Mouse (Mus musculus): ENCODE measurements around the gene Acbd6.

- TF ChIP-seq GABPA (IDR thresholded peaks at IDR 0.05; ENCODE audit: low read depth, low read length) (no peak), MAZ (IDR thresholded peaks at IDR 0.05; ENCODE audit: low read depth, low read length) (no peak), MAFK (IDR thresholded peaks at IDR 0.05; ENCODE audit: borderline replicate concordance, low read depth, low read length) (no peak), CTCF (IDR thresholded peaks at IDR 0.05 in 2 of 3, conservative IDR thresholded peaks at IDR 0.05 in 1 of 3; ENCODE audit: control insufficient read depth in 1 of 3, insufficient read depth in 1 of 3, low read depth in 2 of 3, low read length in 3 of 3, poor library complexity in 1 of 3, severe bottlenecking in 1 of 3) (no peak), MEF2A (IDR thresholded peaks at IDR 0.05; ENCODE audit: extremely low read depth, insufficient replicate concordance, low read depth, low read length, poor library complexity, severe bottlenecking) (no peak), POLR2A (IDR thresholded peaks at IDR 0.05; ENCODE audit: control insufficient read depth in 1 of 2, insufficient read depth in 1 of 2, low read depth in 1 of 2, low read length in 2 of 2, poor library complexity in 1 of 2) (no peak), ZKSCAN1 (IDR thresholded peaks at IDR 0.05; ENCODE audit: low read depth, low read length) (no peak), TCF12 (IDR thresholded peaks at IDR 0.05; ENCODE audit: low read depth, low read length) (no peak), TBP (IDR thresholded peaks at IDR 0.05; ENCODE audit: low read depth, low read length) (no peak), ETS1 (IDR thresholded peaks at IDR 0.05; ENCODE audit: low read depth, low read length) (no peak)
Observed at GRCm38 (mm10) chr1:155522493-155522892, 35.4 kb upstream of the Acbd6 start.
